Mouse (Mus musculus) retina, postnatal 1 day (tissue): ENCODE measurements around the gene Zfp335.
A peak's percentile ranks its signal among the peaks of the same experiment; 100 is the strongest.

Experiments used
- DNase-seq: peaks from one replicate; pipeline ENCODE4 v3.0.0-alpha.2; 2012

Gene Zfp335

DNA sequence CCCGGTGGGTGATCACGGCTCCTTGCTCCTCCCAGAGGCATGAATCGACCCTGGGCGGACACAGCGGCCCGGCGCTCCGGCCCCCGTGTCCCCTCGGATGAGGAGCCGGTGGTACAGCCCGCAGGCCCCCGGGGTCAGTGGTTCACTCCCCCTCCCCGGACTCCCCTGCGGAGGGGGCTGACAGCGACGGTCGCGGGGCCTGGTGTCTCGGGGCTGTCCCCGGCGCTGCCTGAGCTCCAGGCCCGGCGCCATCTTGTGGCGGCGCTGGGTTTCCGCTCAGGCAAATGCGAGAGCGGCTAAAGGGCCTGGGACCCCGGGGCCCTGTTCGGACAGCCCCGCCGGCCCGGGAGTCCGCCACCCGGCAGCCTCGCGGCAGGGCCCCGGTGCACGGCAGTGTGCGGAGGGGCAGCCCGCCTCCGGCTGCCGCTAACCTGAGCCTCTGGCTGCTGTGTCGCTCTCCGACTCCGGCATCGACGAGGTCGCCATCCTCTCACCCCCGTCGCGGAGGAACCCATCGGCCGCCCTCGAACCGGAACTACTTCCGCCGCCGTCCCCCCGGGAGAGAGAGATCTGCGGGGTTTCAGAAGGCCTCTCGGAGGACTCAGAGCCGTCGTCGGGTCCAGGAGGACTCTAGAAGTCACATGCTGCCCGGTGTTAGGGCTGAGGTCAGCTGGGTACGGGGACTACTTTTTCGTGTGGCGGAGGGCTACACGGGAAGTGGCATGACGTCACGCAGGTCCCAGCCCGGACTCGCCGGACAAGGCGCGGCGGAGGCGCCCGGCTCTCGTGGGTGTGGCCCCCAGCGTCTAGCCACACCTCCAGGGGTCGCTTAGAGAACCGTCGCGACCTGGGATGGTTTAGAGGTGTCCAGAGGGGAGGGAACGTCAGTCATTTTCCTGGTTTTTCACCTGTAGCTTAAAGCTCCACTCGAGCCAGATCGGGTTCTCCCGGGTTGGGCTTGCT is at the start of gene Zfp335:
Zfp335 (minus strand) TSS at position 672 of the 963 bp plus-strand sequence.
- peak; percentile 98 for DNase-seq

DNA sequence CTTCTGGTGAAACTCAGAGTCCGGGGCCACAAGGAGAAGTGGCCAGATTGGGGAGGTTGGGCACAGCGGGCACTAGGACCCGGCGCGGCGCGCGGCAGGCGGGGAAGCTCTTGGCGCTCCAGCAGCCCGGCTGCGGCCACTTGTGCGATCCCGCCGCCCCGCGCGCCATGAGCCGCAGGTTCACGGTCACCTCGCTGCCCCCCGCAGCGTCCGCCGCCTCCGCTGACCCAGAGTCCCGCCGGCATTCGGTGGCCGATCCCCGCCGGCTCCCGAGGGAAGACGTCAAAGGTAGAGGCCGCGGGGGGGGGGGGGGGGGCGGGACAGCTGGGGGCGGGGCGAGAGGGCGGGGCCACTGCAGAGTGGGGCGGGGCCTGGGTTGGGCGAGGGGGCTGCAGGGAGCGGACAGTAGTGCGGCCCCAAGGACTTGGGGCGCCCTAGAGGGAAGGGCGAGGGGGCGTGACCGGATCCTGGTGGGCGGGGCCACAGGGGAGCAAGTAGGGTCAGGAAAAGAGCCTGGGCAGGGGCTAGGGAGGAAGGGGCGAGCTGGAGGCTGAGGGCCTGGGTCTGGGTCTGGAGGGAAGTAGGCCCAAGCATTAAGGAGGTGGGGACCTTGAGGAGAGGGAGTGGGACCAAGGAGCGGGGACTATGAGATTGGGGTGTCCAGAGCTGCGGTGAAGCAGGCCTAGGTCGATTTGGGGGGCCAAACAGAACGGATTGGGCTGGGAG is 49.3 kb upstream of the Zfp335 start, which contains the start of gene Slc12a5:
Slc12a5 (plus strand) TSS at position 87 of the 726 bp plus-strand sequence.
- peak; percentile 83 for DNase-seq

DNA sequence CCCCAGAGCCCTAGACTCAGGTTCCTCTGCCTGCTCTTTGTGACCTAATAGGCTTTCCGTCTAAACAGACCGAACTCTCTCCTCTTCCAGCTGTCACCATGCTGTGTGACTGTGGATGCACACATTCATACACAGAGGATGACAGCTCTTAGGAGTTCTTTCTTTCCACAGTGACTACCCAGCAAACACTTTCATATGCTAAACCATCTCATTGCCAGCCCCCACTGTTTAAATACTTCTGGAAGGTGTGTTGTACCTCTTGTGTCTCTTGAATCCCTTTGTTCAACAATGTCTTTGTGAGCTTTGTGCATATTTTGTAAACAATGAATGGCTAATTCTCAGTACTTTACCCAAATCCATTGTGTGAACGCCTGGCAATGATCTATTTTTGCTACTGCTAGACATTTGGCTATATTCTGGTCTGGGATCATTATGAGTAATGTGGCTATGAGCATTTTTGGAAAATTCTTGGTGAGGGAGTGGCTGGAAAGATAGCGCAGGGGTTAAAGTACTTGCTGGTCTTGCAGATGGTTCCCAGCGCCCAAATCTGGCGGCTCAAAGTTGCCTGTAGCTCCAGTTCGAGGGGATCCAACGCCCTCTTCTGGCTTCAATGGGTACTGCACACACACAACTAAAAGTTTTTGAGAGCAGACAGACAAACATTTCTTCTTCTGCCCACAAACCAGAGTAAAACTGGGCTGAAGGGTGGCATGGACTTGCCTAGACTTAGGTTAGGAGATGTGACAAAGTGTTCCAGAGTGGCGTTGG is 46.2 kb upstream of the Zfp335 start:
- peak; percentile 40 for DNase-seq

DNA sequence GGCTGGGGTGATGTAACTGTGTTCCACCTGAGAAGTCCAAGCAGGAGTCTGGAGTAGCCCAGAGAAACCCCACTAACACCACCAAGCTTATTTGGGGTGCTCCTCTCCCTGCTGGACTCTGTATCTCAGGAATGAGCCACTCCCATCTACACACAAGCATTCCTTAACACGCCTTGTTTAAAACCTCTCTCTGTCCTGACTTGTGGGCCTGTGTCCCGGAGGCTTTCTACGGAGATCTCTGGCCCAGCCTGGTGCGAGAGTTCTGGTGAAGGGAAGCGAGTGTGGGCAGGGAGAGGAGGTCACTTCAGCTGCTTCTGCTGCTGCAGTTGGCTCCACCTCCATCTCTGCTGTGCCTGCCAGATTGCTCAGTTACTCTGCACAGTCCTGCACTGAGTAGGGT is 44.6 kb upstream of the Zfp335 start:
- DNase-seq: no peak

DNA sequence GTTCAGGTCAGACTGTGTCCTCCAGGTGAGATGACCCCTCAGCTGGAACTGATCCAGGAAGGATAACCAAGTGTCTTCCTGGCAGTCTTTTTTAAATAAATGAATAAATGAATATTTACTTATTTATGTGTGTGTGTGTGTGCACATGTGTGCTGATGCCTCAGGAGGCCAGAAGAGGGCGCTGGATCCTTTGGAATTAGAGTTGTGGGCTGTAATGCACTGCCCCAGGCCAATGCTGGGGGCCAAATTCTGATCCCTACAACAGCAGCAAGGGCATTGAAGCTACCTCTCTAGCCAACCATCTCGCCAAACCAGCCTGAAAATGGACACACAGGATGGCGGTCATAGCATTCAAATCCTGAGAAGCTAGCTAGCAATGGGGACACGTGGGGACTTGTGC is 44.2 kb upstream of the Zfp335 start:
- DNase-seq: no peak

DNA sequence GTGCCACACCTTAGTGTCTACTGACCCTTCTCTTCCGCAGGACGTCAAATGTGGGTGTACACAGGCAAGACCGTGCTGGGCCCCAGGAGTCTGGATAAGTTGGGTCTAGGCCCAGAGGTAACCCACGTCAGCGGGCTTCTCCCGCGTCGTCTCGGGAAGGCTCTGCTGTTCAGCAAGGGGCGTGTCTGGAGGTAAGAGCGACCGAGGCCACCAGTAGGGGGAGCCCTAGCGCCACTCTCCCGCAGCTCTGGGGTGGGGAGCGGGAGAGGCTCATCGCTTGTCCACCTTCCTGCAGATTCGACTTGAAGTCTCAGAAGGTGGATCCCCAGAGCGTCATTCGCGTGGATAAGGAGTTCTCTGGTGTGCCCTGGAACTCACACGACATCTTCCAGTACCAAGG is 41.7 kb upstream of the Zfp335 start:
- DNase-seq: peak; percentile 90

DNA sequence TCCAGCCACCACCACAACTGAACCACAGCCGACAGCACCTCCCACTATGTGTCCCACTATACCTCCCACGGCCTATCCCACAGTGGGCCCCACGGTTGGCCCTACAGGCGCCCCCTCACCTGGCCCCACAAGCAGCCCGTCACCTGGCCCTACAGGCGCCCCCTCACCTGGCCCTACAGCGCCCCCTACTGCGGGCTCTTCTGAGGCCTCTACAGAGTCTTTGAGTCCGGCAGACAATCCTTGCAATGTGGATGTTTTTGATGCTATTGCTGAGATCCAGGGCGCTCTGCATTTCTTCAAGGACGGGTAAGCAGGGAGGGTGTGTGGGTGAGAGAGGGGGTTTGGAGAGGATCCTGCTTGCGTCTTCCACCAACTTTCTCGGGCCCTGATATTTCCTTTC is 40.9 kb upstream of the Zfp335 start:
- no peak for DNase-seq

DNA sequence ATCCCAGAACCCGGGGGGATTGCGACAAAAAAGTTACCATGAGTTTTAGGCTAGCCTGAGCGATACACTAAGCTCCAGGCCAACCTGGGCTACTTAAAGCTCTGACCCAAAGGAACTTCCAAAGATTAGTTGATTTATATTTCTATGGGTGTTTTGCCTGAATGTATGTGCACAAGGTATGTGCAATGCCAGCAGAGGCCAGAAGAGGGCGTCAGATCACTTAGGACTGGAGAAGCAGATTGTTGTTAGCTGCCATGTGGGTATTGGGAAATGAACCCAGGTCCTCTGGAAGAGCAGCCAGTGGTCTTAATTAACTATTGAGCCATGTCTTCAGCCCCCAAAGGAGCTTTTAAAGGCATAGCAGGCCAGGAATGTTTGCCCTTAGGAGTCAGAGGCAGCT is 40.2 kb upstream of the Zfp335 start:
- no peak for DNase-seq

DNA sequence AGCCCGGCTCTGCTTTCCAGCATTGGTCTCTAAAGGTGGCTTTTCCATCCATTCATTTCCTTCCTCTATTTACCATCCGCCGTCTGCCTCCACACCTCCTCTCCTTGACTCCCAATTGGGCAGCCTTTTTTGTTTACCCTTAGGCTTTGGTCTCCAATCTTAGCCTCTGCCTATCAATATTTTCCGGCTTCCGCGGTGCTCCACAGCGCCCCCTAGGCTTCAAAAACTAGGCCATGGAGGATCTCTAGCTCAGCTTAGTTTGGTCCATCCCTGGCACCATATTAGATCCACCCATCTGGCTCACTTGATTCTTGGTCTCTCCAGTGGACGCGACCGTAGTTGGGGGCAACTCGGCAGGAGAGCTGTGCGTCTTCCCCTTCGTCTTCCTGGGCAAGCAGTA is 38.9 kb upstream of the Zfp335 start:
- peak; percentile 52 for DNase-seq

DNA sequence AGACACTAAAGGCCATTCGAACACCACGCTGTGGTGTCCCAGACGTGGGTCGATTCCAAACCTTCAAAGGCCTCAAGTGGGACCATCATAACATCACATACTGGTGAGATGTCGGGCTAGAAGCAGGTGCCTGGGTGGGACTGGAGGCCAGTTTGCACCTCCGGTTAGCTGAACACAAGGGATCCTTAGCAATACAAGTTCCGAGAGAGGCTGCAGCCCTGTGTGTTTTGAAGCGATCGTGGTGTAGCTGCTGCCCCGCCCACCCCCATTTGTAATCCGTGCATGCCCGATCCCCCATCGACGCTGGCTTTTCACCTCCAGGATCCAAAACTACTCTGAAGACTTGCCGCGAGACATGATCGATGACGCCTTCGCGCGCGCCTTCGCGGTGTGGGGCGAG is 37.4 kb upstream of the Zfp335 start:
- DNase-seq: no peak

DNA sequence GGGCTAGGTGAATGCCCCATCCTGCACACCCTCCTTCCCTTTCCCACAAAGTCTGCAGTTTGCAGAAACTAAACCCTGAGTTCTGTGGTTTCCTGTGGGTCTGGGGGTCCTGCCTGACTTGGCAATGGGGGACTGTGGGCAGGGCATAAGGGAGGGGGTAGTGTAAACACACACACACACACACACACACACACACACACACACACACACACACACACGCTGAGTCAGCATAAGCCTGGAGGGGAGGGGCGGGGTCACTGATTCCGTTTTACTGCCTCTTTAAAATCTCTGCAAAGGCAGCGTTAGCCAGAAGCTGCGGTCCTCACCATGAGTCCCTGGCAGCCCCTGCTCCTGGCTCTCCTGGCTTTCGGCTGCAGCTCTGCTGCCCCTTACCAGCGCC is 36.4 kb upstream of the Zfp335 start:
- DNase-seq: no peak

DNA sequence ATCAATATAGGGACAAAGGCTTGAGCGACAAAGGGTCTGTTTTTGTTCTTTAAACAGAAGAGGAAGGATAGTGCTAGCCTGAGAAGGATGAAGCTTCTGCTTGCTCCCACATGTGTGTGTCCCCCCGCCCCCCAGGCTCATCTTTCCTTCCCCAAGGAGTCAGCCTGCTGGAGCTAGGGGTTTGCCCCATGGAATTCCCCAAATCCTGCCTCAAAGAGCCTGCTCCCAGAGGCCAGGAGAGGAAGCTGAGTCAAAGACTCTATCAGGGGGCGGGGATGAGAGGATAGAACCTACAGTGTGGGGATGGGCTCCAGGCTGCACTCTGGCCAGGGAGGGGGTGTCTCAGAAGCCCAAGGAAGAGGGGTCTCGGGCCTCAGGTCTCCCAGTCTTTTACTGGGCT is 35.9 kb upstream of the Zfp335 start:
- DNase-seq: no peak

DNA sequence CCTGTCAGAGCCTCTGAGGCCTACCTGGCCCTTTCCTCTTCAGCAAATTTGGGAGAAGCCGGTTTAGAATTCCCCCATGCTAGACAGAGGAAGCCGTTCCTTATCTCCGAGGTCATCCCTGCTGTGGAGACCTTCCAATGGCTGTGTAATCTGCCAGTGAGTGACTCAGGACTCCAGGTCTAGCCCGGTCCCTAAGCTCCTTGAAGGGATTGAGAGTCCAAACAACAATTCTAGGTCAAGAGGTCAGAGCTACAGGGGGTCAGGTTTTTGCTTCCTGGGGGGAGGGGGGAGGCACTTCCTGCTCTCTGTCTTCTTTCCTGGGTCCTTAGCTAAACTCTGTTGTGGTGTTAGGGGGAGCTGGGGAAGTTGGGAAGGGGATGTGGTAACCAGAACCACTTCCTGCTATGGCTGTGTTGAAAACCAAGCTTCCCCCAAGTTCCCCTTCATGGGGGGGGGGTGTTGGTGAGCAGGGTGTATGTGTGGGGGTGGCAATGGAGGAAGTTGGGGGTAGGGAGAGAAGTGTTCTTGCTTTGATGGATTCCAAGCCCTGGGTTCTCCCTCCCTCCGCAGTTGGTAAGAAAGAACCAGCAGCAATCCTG is 31.2 kb upstream of the Zfp335 start:
- no peak for DNase-seq

DNA sequence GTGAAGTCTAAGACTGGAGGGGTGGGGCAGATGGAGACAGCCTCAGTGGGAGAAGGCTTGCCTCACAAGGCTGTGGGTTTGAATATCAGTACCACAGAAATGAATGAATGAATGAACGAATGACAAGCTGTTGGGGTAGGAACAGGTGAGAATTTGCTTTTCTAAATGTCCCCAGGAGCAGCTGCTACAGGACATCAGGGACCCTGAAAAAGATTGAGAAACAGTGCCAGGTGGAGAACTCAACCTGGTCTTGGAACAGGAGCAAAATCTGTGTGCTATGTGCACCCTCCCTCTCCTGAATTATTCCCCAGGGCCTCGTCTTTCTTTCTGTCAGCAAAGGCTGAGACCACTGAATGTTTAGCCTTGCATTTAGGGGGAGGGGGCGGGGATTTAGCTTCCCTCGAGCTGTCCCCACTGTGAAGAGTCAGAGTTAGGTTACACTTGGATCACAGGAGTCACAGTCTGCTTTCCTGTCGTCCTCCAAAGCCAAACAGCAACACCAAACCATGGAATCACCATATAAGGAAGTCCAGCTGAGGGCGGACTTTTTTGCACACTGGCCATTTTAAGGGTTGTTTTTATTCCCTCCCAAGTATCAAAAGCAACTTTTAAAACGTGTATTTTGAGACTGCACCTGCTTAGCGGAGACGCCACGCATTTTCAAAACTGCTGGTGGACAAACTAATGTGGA is 28.7 kb upstream of the Zfp335 start, which contains the start of gene Mmp9:
Mmp9 (plus strand) TSS at position 641 of the 691 bp plus-strand sequence.
- no peak for DNase-seq

DNA sequence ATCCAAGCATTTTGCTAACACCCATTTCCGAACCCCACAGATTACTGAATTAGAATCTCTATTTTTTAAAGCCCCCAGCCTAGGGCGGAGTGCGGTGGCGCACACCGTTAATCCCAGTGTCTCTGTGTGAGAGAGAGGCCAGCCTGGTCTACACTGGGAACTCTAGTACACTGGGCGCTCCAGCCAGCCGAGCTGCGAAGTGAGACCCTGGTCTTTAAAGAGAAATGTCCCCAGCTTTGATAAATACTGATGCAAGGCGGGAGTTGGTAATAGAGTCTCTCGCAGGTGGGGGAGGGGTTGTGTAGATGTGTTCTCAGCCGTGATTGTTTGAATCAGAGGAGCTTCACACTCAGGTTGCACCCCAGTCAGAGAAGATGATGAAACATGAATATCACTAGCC is 27.5 kb upstream of the Zfp335 start:
- no peak for DNase-seq

DNA sequence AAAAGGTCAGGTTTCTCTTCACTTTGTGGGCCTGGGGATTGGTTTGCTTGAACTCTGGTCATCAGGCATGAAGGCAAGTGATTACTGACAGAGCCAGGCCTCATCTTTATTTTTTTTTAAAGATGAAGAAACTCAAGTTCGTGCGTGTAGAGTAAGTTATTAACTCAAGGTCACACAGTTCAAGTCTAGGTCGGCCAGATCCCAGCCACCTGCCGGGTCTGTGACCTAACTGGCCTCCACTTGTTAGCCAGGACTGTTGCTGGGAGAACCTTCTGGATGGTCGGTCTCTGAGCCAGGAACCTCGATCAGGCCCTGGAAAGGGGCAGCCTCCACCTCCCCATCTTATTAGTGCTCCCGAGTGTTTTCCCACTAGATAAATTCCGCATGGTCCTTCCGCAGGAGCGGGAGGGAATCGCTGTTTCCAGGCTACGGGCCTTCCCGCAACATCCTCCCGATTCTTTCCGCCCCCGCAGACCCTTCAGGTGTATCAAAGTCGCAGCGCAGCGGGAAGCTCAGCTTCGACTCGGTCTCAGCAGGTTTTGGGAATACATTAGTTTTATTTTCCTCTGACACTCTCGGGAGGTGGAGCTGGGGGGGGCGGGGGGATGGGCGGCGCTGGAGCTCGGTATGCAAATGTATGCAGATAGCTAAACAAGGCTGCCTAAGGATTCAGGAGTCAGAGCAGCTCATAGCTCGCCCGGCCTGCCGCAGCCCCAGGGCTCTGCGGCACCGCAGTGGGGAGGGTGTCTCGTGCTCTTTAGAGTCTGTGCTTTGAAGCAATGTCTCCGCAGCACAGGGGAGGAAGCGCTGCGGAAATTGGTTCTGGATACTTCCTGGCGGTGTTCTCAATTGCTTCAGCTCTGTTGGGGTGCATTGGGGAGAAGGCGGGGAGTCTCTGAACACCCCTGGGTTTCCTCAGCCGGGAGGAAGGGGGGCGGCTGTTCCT is 26.9 kb upstream of the Zfp335 start:
- peak; percentile 69 for DNase-seq

DNA sequence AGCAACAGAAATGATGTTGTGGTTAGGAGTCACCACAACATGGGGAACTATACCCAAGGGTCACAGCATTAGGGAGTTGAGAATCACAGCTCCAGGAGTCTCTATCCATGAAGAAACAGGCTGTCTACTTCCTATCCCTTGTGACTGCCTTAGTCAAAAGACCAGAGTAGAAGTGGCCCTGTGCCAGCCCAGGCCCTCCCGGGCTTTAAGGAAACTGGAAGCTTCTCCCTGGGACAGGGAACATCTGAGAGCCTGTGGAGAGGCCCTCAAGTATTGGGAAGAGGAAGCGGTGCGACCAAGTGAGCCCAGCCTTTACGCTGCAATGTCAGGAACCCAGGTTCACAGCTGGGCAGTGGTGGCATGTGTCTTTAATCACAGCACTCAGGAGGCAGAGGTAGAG is 24.4 kb upstream of the Zfp335 start:
- DNase-seq: no peak

DNA sequence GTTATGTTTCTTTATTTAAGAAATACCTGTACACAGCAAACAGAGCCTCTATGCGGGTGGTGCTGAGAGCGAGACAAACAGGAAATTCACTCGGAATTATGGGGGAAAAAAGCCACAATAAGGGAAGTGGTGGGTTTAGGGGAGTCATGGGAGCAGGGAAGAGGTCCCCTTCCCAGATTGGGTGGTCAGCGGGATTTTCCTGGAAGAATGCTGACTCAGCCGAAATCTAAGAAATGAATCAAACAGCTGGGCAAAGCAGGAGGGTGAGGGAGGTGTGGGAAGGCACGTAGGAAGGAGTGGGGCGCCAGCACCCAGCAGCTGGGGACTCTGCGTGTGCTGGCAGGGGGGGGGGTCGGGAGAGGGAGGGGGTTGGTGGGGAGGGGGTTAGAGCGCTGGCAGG is 22.0 kb upstream of the Zfp335 start:
- DNase-seq: no peak

DNA sequence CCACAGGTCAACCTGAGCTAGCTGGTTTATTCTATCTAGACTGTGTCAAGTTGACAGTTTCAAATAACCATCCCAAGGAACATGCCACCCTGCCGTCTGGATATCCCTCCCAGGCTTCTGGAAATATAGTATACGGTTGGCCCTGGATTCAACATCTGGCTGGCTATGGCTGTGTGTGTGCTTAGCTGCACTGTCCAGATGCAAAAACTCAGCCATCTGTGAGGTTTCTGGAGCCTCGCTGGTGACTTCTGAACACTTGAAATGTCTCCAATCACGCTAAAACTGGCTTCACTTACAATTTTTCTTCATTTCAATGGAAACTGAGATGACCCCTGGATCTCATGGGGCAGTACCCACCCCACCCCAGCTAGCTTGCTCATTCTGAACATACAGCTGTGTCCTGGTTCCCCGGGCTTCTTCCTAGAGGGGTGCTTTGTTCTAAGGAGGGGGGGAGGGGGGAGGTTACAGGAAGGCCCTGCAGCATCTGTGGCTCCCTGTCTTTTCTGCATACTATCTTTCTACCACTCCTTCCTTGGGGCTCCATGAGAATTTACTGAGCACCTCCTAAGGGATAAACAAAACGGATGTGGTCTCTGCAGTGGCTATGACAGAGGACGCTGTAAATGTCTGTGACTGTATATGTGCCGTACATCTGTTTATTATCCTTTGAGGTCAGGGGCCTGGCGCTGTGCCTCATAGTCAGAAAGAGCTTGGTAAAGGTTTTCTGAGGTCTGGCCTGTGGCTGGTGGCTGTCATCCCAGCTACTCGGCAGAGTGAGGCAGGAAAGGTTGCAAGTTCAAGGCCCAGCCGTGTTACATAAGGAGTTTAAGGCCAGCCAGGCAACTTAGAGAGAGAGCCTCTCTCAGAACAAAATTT is 19.4 kb upstream of the Zfp335 start:
- no peak for DNase-seq
